Mouse (Mus musculus) adrenal gland, adult 18-20 months (tissue): ENCODE measurements around the gene Upp2. TPM values are rescaled to one million over a fixed set of nuclear protein-coding genes. Genes with fewer than 3 reads are reported as not detected.

Experiments
- DNase-seq, 2 experiments: peaks; one replicate each; pipeline ENCODE4 v3.0.0; 2021 to 2022; ENCODE audit warnings: low spot score in 2 of 2
- total RNA-seq, 2 experiments: library from RNA; stranded (reverse); gene quantifications; 1 replicate in 1 of 2; 2 replicates in 1 of 2; pipeline ENCODE4 v1.2.3; 2021

Upp2 gene
- total RNA-seq, 2 experiments from 2014 or later: 17.3 to 18.1 TPM

DNA sequence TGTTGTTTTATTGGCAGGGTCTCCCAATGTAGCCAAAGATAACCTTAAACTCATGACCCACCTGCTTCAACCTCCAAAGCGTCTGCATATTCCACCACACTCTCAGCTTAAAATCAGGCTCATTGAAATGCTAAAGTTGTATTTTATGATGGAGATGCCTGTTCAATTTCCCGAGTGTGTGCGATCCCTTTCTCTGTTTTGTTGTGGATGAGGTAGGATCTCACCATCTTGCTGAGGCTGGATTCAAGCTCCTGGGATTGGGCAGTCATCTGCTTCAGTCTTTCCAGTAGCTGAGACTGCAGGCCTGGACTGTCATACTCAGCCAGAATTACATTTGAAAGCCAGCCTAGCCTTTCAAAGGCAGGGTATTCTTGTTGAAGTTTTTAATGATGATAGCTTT is 37.7 kb downstream of the Upp2 start:
- no peak for DNase-seq

DNA sequence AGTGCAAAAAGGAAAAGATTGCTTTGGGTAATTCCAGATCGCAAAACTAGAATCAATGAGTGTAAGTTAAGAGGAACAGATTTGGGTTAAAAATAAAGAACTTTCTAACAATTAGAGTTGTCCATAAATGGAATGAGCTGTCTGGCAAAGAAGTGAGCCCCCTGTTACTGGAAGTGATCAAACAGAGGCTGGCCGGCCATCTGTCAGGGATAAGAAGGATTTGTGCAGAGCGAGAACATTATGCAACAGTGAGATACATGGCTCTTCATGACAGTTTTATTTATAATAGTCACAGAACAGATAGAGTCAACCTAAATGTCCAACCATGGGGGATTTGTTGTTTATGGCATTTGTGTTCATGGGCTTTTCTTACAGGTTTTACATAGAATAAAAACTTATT is 46.6 kb downstream of the Upp2 start:
- DNase-seq: no peak

DNA sequence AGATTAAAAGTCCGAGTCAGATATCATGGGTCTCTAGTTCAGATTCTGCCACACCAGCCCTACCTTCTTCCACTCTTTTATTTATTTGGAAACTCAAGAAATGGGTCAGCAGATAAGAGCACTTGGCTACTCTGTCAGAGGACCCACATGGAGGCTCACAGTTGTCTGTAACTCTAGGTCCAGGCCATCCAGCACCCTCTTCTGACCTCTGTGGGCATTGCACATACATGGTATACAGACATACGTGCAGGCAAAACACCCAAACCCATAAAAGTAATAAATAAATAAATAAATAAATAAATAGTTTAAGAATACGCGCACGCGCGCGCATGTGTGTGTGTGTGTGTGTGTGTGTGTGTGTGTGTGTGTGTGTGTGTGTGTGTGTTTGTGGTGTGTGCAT is 47.8 kb downstream of the Upp2 start:
- DNase-seq: no peak

DNA sequence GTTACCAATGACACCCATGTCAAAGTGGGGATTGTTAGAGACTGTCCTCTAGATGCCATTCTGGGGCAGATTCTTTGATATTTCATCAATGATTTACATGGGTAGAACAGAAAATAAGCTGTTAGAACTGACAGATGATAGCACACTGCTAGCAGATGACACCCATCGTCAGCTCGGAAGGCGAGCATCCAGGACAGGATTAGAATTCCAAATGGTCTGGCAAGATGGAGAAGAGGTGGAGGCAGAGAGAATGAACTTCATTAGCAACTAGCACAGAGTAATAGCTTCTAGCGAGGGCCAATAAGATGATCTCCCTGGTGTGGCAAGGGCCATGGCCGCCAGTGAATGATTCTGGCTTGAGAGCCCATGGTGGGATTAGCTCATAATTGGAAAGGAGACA is 48.7 kb downstream of the Upp2 start:
- no peak for DNase-seq

DNA sequence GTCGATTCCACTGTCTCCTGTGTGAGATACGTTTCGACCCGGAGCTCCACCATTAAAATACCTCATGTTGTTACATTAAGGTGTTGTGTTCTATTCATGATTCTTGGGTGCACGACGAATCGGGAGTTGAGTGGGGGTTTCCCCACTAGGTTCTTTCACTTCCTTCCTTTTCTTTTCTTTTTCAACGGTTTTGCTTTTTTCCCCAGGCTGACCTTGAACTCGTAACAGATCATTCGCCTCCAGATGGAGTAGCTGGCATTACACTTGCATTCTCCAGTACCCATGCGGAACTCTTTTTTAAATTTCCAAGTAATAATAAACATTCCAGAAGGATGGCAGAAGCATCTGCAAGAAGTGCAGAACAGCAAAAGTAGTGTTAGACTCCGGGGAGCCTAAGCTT is 58.1 kb downstream of the Upp2 start:
- DNase-seq: no peak

DNA sequence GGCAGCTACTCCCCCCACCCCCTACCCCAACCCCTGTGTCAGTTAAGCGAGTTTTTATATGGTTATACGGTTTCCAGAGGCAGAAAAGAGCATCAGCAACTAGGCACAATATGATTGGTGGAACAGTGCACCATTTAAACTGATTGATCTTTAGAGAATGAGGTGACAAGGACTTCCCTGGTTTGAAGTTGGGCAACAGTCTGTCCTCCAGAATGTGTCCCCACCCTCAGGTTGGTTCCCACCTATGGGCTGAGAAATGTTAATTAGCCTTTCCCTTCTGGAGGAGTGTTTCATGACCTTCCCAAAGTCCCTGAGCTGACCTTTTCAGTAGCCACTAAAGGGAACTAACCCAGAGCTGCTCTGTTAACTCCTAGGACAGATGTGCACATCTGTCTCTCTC is 58.6 kb downstream of the Upp2 start:
- no peak for DNase-seq

DNA sequence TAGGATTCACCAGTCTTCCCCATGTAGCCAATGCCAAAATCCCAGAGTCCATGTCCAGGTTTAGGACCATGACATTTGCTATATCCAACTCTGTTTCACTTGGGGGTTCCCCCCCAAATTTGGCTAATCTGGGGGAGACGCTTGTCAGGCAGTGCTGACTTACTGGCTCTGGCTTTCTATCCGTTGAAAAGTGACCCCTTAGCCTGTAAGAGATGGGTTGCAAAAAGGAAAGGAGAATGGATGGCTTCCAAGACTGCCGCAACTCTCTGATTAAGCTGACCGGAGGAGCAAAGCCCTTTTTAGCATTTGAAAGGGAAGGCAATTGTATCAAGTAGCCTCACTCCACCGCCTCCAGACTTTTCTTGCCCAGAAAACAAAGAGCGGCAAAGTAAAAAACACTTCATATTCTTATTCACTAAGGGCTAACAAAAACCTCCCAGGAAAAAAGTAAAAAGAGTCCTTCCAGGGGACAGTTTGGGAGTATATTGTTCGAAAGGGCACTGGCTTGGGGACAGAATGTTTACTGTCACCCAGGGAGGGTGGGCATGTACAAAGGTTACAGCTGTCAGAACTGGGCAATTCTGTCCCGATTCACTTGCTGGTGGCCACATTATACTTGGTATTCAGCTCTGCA is 59.2 kb downstream of the Upp2 start:
- DNase-seq: no peak

DNA sequence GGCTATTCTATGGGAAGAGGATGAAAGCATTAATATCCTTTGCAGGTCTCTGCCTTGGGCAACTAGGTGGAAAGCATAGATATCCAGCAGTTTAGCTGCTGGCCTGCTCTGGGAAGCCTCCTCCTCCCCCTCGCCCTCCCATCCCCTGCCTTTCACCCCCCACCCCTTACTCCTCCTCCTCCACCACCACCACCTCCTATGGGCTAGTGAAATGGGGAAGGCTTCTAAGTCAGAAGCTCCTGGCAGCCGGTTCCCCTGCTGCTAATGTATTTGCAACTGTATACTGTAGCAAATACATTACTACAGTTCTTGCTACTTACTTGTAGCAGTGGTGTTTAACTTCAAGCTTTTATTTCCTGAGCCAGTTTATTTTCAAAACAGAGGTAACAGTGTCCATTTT is 60.9 kb downstream of the Upp2 start:
- no peak for DNase-seq

DNA sequence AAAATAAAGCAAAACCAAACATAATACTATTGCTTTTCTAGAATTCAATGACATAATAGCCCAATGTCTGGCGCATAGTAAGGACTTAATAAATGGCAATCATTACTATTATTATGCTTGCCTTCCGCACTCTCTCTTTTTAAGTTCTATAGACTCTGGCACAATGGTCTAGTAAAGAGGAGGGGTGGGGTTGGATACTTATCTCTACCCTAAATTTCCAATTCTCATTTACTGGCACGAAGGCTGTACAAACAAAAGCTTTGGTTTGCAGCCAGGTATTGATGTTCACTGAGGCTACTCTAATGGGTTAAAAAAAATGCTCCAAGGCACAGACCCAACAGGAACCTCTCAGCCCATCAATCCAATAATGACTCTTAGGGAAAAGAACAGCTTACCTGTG is 61.9 kb downstream of the Upp2 start:
- no peak for DNase-seq

DNA sequence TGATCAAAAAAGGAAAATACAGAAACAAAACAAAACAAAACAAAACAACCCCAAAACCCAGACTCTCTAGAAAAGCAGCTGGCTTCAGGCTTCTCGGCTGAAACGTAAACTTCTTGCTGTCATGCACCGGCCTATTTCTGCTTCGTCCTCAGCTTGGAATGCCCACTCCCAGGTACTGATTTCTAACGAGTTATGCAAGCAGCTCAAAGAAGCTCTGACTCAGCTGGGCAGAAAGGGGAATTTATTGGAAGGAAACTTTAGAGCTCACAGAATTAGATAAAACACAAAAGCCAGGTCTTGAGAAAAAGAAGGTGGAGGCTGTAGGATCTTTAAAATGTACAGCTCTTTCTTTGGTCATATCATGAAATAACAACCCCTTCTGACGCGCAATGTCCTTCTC is 62.3 kb downstream of the Upp2 start:
- no peak for DNase-seq

DNA sequence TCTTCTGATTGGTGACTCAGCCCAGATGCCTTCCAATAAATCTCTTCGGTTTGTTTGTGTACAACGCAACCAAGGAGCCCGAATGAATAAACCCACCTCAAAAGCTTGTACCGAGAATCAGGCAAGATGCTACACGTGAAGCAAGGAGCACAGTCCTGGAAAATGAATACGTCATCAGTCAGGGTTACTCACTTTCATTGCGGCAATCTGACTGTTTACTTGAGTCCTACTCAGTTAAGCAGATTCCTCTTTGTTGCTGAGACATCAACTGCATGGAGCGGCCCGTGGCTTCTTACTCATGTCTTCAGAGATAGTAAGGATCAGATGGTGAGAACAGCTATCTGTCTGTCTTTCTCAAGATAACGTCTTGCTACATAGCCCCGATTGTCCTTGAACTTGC is 66.7 kb downstream of the Upp2 start:
- peak in 1 of 2 experiments; percentile 39 for DNase-seq

DNA sequence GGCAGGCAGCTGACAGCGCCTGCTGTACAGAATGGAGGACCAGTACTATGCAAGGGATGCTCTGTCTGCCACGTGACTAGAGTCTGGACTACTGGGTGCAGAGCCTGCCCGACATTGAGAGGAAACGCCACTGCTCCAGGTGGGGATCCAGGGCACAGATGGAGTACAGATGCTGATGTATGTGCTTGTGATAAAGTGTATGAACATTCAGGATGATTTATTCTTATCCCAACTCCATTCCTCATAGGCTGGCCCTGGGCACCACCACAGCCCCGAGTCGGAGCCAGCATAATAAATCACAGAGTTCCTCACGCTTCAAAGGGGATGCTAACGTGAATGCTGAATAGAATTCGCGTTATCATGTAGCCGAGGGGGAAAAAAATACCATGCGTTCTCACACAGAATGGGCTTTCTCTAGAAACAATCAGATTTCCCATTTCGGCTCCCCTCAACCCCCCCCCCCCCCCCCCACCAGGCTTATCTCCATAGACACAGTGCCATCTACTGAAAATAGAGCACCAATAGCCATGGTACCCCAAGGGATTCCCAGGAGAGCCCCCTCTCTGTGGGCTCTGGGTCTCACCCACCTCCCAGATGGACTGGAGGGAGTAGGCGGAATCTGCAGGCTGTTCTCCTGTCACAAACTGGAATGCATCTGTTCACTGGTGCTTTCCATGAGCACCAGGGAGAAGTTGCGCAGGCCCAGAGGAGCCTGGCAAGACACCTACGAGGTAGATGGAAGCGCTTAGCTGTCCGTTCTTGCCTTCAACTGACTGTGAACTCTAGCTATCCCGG is 74.9 kb downstream of the Upp2 start:
- DNase-seq: no peak

DNA sequence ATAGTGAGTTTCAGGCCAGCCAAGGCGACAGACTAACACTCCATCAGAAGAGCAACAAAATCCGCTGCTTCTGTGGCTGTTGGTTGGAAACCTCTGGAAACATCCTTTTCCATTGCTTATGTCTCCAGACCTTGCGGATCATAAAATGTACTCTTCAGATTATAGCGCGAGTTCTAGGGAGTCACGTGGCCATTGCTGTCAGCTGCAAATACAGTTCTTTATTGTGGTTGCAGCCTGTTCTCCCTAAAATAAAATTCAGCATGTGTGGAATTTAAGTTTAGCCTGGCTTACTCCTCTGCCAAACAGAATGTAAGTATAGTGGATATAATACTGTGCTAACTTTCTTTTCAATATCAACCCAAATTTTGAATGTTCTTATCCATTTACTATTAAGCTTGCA is 78.6 kb downstream of the Upp2 start:
- no peak for DNase-seq

DNA sequence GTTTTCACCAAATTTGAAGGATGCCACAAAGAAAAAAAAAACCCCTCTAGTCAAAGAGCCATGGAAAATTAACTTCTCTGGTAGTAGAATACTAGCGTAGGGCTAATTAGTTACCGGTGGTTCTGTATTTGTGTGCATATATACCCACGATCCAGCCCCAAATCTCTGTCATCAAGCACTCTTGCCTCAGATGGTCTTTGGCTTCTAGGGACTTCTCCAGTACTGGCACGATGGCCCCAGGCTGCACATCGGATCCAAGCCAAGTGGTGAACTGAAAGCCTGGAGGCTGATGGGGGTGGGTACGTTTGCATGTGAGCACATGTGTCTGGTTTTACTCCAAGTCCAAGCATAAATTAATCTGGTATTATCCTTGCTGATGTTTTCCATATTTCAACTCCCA is 88.1 kb downstream of the Upp2 start:
- no peak for DNase-seq

DNA sequence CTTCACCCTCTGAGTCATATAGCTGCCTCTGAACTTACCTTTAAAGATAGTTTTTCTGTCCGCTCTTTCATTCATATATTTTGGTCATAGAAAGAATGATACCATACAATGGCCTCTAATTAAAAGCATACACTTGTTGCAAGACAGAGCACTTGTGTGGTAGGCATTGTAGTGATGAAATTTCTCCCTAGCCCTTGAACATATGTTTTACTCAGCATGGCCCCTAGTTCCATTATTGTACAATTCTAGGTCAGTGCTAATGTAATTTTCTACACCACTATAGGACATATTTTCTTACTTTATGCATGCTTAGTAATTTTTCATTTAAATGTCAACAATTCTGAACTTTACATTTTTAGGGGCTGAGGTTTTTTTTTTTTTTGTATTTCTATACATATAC is 89.9 kb downstream of the Upp2 start:
- DNase-seq: no peak

DNA sequence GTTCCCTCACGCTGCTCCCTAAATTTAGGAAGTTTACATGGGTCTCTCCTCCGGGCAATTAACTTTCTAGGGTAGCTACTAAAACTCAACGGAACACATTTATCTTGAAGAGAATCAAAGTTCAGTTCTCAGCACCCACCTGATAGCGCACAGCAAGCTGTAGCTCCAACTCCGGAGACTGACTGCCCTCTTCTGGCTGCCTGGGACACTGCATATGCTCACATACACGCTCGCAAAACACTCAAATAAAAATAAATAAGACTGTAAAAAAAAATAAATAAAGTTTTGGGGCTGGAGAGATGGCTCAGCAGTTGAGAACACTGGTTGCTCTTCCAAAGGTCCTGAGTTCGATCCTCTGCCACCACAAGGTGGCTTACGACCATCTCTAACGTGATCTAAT is 90.8 kb downstream of the Upp2 start:
- no peak for DNase-seq

DNA sequence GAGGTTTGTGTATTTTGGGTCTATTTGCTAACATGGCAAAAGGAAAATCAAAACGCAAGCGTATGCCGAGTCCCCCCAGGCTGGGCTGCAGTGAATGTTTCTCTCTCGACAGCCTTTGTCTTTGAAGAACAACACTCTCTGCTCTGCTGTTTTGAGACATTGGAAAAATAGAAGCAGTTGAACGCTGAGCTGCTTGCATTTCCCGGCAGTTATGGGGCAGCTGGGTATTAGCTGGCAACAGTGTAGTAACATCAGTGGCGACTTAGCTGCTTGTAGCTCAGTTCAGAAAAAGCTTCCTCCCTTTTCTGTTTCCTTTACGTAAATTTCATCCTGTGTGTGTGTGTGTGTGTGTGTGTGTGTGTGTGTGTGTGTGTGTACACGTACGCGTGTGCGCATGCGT is 93.5 kb downstream of the Upp2 start:
- DNase-seq: peak in 1 of 2 experiments; percentile 19

DNA sequence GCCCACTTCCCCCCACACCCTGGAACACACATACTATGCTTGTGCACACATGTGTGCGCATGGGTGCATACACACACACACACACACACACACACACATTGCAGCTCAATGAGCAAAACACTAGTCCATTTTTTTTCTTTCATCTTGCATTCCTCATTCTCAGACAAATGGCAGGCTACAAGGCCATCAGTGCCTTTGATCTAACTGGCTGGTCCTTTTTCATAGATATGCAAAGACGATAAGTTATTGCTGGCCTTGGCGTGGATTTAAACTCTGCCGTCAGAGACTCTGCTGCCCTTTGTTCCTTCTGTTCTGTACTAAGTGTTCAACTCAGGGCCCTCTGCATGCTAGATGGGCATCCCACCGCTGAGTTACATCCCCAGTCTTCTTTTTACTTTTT is 94.0 kb downstream of the Upp2 start:
- DNase-seq: peak in 1 of 2 experiments; percentile 27

DNA sequence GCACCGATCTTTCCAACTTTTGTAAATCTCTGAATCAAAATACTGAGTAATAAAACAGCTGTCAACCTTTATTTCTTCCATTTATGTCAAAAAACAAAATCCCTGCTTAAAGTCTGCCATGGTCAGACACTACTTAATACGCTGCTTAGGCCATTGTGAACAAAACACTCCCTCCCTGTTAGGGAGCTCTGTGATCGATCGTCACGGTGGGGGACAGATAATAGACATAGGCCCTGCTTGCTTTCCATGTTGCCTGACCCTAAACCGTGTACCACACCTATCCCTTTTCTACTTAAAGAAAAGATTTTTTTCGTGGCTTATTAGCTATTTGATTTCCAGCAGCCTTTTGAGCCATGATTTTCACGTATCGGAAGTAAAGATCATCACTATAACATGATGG is 95.6 kb downstream of the Upp2 start:
- DNase-seq: no peak

DNA sequence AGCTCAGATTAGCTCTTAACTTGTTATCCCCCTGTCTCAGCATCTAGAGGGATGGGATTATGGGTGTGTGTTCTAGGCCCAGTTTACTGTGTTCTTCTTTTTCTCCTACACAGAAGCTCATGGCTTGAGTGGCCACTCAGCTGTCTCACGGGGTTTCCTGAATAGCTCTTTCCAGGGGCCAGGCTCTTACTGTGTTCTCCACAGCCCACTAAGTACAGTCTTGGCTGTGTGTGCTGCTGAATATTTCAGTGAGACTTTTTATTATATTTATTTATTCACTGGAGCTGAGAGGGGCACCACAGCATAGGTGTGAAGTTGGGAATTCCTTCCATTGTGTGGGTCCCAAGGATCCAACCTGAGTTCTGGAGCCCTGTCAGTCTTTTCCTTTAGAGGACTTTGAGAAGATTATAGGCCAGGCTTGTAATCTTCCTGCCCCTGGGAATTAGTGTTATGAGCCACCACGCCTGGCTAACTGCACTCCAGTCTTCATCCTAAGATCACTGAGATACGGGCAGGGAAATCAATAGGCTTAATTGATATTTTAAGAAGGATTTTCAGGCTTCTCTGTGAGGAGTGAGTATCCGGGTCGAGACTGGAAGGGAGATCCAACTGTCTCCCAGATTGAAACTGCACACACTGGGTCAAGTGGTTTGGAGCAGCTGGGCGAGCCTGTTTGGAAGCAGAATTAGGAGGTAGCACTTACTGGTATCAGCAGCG is 96.5 kb downstream of the Upp2 start:
- no peak for DNase-seq

DNA sequence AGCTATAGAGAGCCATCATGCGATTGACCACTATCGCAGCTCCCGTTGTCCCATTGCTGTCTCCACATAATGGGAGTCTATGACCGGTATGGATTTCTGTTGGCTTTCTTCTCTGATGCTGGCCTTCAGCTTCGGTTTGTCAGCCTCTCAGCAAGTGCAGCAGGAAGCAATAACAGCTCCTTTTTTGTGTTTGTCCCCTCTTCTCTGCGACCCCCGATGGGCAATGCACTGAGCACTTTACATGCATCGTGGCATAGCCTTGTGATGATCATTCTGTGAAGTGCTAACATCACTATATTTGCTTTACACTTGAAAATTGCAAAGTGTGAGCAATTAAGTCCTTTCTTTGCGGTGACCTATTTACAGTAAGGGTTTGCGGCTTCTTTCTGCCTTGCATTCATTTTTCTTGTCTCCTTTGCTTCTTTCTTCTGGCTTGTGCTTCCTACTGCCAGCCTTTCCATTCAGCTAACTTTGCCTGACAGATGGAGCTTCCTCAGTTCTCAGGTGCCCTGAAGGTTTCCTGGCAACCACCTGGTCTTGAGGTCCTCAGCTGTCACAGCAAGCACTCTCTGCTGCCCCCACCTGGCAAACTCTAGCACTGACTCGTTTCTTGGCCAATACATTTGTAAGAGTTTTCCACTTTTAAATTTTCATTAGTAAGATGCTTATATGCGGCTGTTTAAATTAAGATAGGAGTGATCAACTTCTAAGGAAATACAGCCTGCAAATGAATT is 98.2 kb downstream of the Upp2 start:
- peak; percentile 65 to 71 for DNase-seq

DNA sequence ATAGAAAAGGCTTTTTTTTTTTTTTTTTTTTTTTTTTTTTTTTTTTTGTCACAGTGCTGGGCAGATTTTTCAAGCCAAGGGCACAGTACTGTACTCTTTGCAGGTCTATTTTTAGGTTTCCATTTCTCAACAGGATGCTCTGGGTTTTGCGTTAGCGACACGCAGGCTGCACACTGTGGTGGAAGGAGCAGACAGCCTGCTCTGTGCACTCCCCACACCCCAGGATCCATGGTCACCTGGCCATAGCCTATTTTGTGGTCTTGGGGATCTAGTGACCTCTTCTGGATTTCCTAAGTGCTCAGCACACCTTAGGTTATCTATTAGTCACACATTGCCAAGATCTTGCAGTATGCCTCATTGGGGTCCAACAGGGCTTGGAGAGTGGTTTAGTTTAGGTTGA is 100.2 kb downstream of the Upp2 start:
- DNase-seq: peak in 1 of 2 experiments; percentile 29
